Mouse (Mus musculus) liver, embryonic 15.5 days (tissue): Measurements from ENCODE around the gene Pln. TPM values are rescaled to one million over a fixed set of nuclear protein-coding genes. Genes with fewer than 3 reads are reported as not detected.

Experiments used
- ATAC-seq: fragments of 200-750 bp; cut with Nextera tagmentation; 2 replicates; pipeline ENCODE4 v1.8.0; 2017; ENCODE audit warnings: moderate number of reproducible peaks, mild to moderate bottlenecking, moderate library complexity; ENCODE audit not compliant: insufficient read depth
- H3K27ac ChIP-seq: fragments of 300-500 bp; sonication (generic); replicated peaks from 2 replicates; pipeline ENCODE4 v1.5.1; 2015; ENCODE audit warnings: mild to moderate bottlenecking, inconsistent platforms
- H3K27me3 ChIP-seq: fragments of 300-500 bp; sonication (generic); 2 replicates; pipeline ENCODE4 v1.6.1; 2015; ENCODE audit warnings: mild to moderate bottlenecking, inconsistent platforms
- H3K36me3 ChIP-seq: fragments of 300-500 bp; sonication (generic); replicated peaks from 2 replicates; pipeline ENCODE4 v1.6.1; 2015; ENCODE audit warnings: moderate library complexity, mild to moderate bottlenecking, inconsistent platforms
- H3K4me1 ChIP-seq: fragments of 300-500 bp; sonication (generic); replicated peaks from 2 replicates; pipeline ENCODE4 v1.6.1; 2015; ENCODE audit warnings: inconsistent platforms
- H3K4me2 ChIP-seq: fragments of 300-500 bp; sonication (generic); 2 replicates; pipeline ENCODE4 v1.6.1; 2015; ENCODE audit warnings: moderate library complexity, mild to moderate bottlenecking, inconsistent platforms
- H3K4me3 ChIP-seq: fragments of 300-500 bp; sonication (generic); replicated peaks from 2 replicates; pipeline ENCODE4 v1.5.1; 2015; ENCODE audit warnings: mild to moderate bottlenecking, inconsistent platforms
- H3K9ac ChIP-seq: fragments of 300-500 bp; sonication (generic); 2 replicates; pipeline ENCODE4 v1.6.1; 2015; ENCODE audit warnings: moderate library complexity, mild to moderate bottlenecking, inconsistent platforms
- H3K9me3 ChIP-seq: fragments of 300-500 bp; sonication (generic); replicated peaks from 2 replicates; pipeline ENCODE4 v1.6.1; 2016; ENCODE audit warnings: inconsistent platforms
- WGBS: fragments of 180-500 bp; shearing (Covaris S2); methylation state at CpG from one replicate; pipeline ENCODE4 v1.1.7; 2015; ENCODE audit warnings: mixed read lengths; ENCODE audit not compliant: insufficient replicate concordance; 5-methylcytosine and 5-hydroxymethylcytosine counted together
- polyA plus RNA-seq: library from polyadenylated mRNA; unstranded; fragments of >200 nt; fragmentation: Nextera tagmentation; extraction: Ambion mirVana; gene quantifications from 2 replicates; pipeline ENCODE4 v1.2.1, GENCODE M21; 2015

The Pln gene
- polyA plus RNA-seq, 1 experiment from 2014 or later: 0.31 TPM

DNA sequence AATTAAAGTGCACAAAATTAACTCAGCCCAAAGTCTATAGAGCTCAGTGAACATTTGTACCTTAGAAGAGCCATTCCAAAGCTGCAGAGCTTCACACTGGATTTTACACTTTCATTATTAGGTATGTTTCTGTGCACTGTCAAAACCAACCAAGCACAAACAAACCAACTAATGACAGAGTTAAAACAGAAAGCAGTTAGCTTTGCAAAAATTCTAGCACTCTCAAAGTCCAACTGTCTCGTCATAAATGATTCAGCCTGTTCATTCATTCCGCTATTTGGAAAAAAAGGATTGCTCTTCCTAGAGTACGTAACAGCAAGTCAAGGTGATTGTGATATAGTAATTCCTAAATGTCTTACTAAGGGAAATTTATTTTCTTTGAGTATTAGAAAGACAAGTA lies 21.5 kb downstream of the Pln start:
- Histone ChIP-seq H3K4me3 (no peak overlapping the region), H3K9ac (no peak overlapping the region), H3K9me3 (no peaks in the 10 kb centered on the region), H3K4me1 (no peaks in the 10 kb centered on the region; the same call in 1 of the 2 replicates), H3K36me3 (peaks cover 13% of the 10 kb centered on the region), H3K4me2 (no peak overlapping the region), H3K27me3 (no peaks in the 10 kb centered on the region), H3K27ac (no peak overlapping the region)
- WGBS: 75% methylated on average over 3 of the region's 3 CpGs
- no peak for ATAC-seq

DNA sequence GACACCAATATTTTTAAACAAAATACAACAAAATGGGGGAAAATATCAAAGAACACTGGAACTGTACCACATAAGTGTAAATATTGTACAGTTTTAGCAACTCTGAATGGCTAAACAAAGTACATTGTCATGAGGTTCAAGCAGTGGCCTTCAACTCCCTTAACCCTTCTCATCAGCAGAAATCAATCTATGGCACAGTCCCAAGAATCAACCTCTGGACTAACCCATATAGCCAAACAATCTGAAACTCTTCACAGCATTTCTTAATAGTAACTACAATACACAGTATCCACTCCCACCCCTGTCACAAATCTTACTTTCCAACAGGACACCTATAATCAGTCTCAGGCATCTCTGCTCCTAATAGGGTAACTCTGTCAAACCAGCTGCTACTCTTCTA lies 26.8 kb downstream of the Pln start:
- no peak for ATAC-seq
- H3K4me2 ChIP-seq: no peak overlapping the region
- no peaks in the 10 kb centered on the region; the same call in 1 of the 2 replicates for H3K36me3 ChIP-seq
- H3K4me1 ChIP-seq: peaks cover 2% of the 10 kb centered on the region; the same call in 1 of the 2 replicates
- H3K4me3 ChIP-seq: no peak overlapping the region
- no peaks in the 10 kb centered on the region for H3K9me3 ChIP-seq
- no peaks in the 10 kb centered on the region for H3K27me3 ChIP-seq
- H3K27ac ChIP-seq: no peak overlapping the region
- no peak overlapping the region for H3K9ac ChIP-seq

GRCm38 (mm10) chr10:53367265-53367664 lies 29.8 kb downstream of the Pln start:
- H3K9ac ChIP-seq: no peak overlapping the region
- H3K9me3 ChIP-seq: no peaks in the 10 kb centered on the region
- ATAC-seq: no peak
- no peaks in the 10 kb centered on the region for H3K27me3 ChIP-seq
- 0 out of 2 replicates have a peak, but pooled peaks cover 2% of the 10 kb centered on the region for H3K4me1 ChIP-seq
- no peak overlapping the region for H3K27ac ChIP-seq
- no peak overlapping the region for H3K4me3 ChIP-seq
- WGBS: 86% methylated on average over 2 of the region's 2 CpGs
- no peak overlapping the region for H3K4me2 ChIP-seq
- peaks cover 12% of the 10 kb centered on the region for H3K36me3 ChIP-seq

DNA sequence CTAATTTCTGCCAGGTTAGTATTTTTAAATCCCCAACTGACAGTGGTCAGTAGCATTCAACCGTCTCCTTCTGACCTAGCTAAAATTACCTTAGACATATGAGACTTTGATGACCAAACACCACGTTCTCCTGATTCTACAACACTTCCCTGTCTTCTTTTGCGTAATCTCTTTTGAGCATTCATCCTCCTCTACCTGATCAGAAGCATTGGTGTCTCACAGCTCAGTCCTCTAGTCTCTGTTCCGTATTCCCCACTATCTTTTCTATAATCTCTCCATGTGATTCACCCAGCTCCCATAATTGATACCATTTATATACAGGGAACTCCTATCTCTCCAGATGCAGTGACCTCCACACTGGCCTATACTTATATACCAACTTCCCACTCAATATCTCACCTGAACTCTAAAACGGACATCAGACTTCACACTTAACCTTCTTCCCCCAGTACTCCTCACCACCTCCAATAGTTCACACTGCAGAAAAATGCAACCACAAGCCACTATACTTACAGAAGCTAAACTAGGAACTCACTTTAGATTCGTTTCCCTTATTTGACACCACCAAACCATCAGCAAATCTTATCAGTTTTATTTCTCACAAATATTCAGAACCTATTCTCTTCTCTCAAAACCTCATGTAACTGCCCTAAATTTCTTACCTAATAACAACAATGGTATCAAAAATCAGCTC lies 36.6 kb downstream of the Pln start:
- H3K9ac ChIP-seq: no peak overlapping the region
- H3K36me3 ChIP-seq: peaks cover 12% of the 10 kb centered on the region

GRCm38 (mm10) chr10:53377096-53377495 lies 39.6 kb downstream of the Pln start:
- no peak for ATAC-seq

More for the DNA sequence above, 36.6 kb downstream of the Pln start:
- 65% methylated on average over 6 of the region's 6 CpGs for WGBS
- Histone ChIP-seq H3K27ac (no peak overlapping the region), H3K4me2 (no peak overlapping the region), H3K4me1 (peaks cover 11% of the 10 kb centered on the region), H3K27me3 (no peaks in the 10 kb centered on the region), H3K4me3 (no peak overlapping the region), H3K9me3 (no peaks in the 10 kb centered on the region)
- no peak for ATAC-seq

DNA sequence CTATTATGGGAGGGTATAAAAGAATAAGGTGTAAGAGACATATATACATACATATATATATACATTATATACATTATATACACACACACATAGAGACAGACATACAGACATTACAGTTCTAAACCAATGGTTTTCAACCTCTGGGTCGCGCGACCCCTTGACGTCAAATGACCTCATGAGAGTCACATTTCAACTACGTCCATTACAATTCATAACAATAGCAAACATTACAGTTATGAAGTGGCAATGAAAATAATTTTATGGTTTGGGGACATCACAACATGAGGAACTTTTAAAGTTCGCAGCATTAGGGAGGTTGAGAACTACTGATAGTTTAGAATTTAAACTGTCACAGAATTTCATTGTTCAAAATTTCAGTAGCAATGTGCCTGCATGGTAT lies 40.8 kb downstream of the Pln start:
- H3K9me3 ChIP-seq: no peaks in the 10 kb centered on the region
- 72% methylated on average over 6 of the region's 6 CpGs for WGBS

More at GRCm38 (mm10) chr10:53377096-53377495, 39.6 kb downstream of the Pln start:
- no peaks in the 10 kb centered on the region for H3K27me3 ChIP-seq
- peaks cover 26% of the 10 kb centered on the region for H3K4me1 ChIP-seq
- no peak overlapping the region for H3K9ac ChIP-seq
- H3K4me2 ChIP-seq: no peak overlapping the region
- no peaks in the 10 kb centered on the region for H3K9me3 ChIP-seq
- no peak overlapping the region for H3K27ac ChIP-seq
- H3K36me3 ChIP-seq: no peaks in the 10 kb centered on the region
- no peak overlapping the region for H3K4me3 ChIP-seq

DNA sequence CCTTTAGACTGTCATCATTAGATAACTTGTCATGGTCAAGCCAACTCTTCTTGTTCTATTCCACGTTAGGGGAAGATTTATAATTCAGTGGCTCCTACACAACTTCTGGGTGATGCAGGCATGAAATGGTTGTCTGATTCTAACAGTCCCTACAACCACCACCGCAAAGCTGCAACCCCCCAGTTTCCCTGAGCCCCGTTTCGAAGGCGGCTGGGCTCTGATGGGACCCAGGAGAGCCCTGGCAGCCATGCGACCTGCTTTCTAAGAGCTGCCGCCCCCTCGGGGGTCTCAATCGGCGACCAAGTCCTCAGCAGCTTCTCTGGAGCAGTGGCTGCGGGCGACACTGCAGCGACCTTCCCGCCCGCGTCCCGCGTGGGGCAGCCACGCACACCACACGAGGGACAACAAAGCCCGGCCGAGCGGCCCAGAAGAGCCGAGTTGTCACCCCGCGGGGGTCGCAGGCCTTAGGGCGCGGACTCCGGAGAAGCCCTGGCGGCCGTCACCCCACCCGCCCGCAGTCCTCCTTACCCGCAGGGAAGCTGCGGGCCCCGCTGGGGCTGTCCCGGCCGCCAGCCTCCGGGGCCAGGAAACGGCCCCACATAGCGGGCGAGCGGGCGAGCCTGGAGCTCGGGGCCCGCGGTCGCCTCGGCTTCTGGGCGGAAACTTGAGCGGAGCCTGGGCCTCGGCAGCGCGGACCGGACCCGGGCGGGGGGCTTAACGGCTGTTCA lies 41.7 kb downstream of the Pln start:
- 0% methylated on average over 57 of the region's 59 CpGs for WGBS

More for the DNA sequence above, 40.8 kb downstream of the Pln start:
- Histone ChIP-seq H3K27me3 (no peaks in the 10 kb centered on the region), H3K4me3 (peak overlapping the region; percentile 90), H3K36me3 (no peaks in the 10 kb centered on the region), H3K4me2 (peak overlapping the region; percentile 93), H3K9ac (no peak overlapping the region), H3K4me1 (peaks cover 26% of the 10 kb centered on the region), H3K27ac (no peak overlapping the region)
- ATAC-seq: no peak

DNA sequence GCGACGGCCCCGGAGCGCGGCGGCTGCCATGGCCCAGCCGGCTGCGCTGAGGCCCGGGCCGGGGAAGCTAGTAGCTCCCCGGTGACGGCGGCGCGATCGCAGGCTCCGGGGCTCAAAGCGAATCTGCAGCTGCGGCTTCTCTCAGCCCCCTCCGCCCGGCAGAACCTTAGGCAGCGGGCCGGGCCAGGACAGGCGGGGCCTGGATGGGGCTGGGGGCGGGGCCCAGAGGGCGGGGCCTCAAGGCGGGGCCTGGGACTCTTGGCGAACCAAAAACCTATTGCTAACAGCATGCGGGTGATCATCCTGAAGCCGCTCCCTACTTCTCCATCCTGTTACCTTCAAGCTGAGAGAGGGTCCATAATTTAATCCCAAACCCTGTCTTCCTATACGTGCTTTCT lies 42.2 kb downstream of the Pln start, which contains the start of gene Cep85l:
Gene Cep85l, minus strand, starts transcription at position 239 of the 398 bp plus-strand sequence.
- Histone ChIP-seq H3K27me3 (no peaks in the 10 kb centered on the region), H3K27ac (peak within 1 kb of the TSS; percentile 88), H3K36me3 (no peaks in the 10 kb centered on the region), H3K4me3 (peak within 1 kb of the TSS; percentile 90), H3K4me1 (peaks cover 24% of the 10 kb centered on the region), H3K4me2 (peak within 1 kb of the TSS; percentile 93), H3K9ac (peak within 1 kb of the TSS; percentile 89), H3K9me3 (no peaks in the 10 kb centered on the region)
- under 1% methylated on average over 31 of the region's 31 CpGs for WGBS
- ATAC-seq: peak; percentile 94

More for the DNA sequence above, 41.7 kb downstream of the Pln start:
- Histone ChIP-seq H3K4me2 (peak overlapping the region; percentile 93), H3K4me3 (peak overlapping the region; percentile 90), H3K27me3 (no peaks in the 10 kb centered on the region), H3K4me1 (peaks cover 26% of the 10 kb centered on the region), H3K36me3 (no peaks in the 10 kb centered on the region), H3K27ac (peak overlapping the region; percentile 88), H3K9me3 (no peaks in the 10 kb centered on the region), H3K9ac (peak overlapping the region; percentile 89)
- ATAC-seq: peak; percentile 78

GRCm38 (mm10) chr10:53382696-53383365 lies 45.4 kb downstream of the Pln start:
- Histone ChIP-seq H3K27me3 (no peaks in the 10 kb centered on the region), H3K9me3 (no peaks in the 10 kb centered on the region), H3K27ac (peak overlapping the region; percentile 69), H3K4me3 (no peak overlapping the region), H3K9ac (no peak overlapping the region), H3K4me2 (0 out of 2 replicates have a peak overlapping the region, but pooled peaks have one; percentile 3), H3K4me1 (peaks cover 21% of the 10 kb centered on the region), H3K36me3 (no peaks in the 10 kb centered on the region)
- peak; percentile 23 for ATAC-seq
- 49% methylated on average over 7 of the region's 7 CpGs for WGBS

- Histone ChIP-seq H3K9me3 (no peaks in the 10 kb centered on the region), H3K9ac (no peak overlapping the region), H3K27me3 (no peaks in the 10 kb centered on the region), H3K4me3 (no peak overlapping the region), H3K4me1 (peaks cover 6% of the 10 kb centered on the region), H3K4me2 (no peak overlapping the region), H3K36me3 (no peaks in the 10 kb centered on the region), H3K27ac (no peak overlapping the region)
- ATAC-seq: no peak
- 68% methylated on average over 1 of the region's 1 CpGs for WGBS
Measured at GRCm38 (mm10) chr10:53384896-53385295, 47.4 kb downstream of the Pln start.

GRCm38 (mm10) chr10:53385438-53385837 lies 48.0 kb downstream of the Pln start:
- Histone ChIP-seq H3K4me2 (no peak overlapping the region), H3K4me1 (peaks cover under 1% of the 10 kb centered on the region; the same call in 1 of the 2 replicates), H3K4me3 (no peak overlapping the region), H3K9ac (no peak overlapping the region), H3K36me3 (no peaks in the 10 kb centered on the region), H3K27ac (no peak overlapping the region), H3K9me3 (no peaks in the 10 kb centered on the region), H3K27me3 (no peaks in the 10 kb centered on the region)
- no peak for ATAC-seq
- 42% methylated on average over 5 of the region's 5 CpGs for WGBS
